Mouse (Mus musculus) G1E (cell line): ENCODE results near the gene Tmem106a.

ENCODE experiments used
- CTCF ChIP-seq: IDR thresholded peaks from 2 replicates; pipeline ENCODE4 v1.5.1; 2012; ENCODE audit warnings: low read depth, low read length, inconsistent platforms, mixed read lengths
- GATA1 ChIP-seq: IDR thresholded peaks from 2 replicates; pipeline ENCODE4 v1.6.1; 2012; ENCODE audit warnings: borderline replicate concordance, low read length, inconsistent platforms, mixed read lengths
- GATA2 ChIP-seq: IDR thresholded peaks from 2 replicates; pipeline ENCODE4 v1.6.1; 2012; ENCODE audit warnings: low read depth, low read length, inconsistent platforms, borderline replicate concordance
- POLR2AphosphoS5 ChIP-seq: IDR thresholded peaks from 2 replicates; pipeline ENCODE4 v1.6.1; 2012; ENCODE audit warnings: low read depth, low read length, inconsistent platforms; ENCODE audit not compliant: insufficient replicate concordance
- TAL1 ChIP-seq: conservative IDR thresholded peaks from 2 replicates; pipeline ENCODE4 v1.6.1; 2012; ENCODE audit warnings: low read depth, low read length, inconsistent platforms, mixed read lengths

GRCm38 (mm10) chr11:101562391-101562790 lies 19.7 kb upstream of the Tmem106a start:
- TF ChIP-seq CTCF (peak; percentile 48), TAL1 (no peak), GATA1 (no peak), GATA2 (no peak), POLR2AphosphoS5 (no peak)
